Mouse (Mus musculus) right cerebral cortex, postnatal 36 days (tissue): ENCODE results near the gene Rad51d.
"Not testable (repeated sequence)": the region's sequence is repeated elsewhere in the genome, so short reads cannot be mapped to it uniquely, and the experiment has no call there.

Experiments
- DNase-seq, 2 experiments: peaks; one replicate each; pipeline ENCODE4 v3.0.0; 2022; ENCODE audit warnings: low spot score in 2 of 2, mixed read lengths in 1 of 2

Rad51d gene

DNA sequence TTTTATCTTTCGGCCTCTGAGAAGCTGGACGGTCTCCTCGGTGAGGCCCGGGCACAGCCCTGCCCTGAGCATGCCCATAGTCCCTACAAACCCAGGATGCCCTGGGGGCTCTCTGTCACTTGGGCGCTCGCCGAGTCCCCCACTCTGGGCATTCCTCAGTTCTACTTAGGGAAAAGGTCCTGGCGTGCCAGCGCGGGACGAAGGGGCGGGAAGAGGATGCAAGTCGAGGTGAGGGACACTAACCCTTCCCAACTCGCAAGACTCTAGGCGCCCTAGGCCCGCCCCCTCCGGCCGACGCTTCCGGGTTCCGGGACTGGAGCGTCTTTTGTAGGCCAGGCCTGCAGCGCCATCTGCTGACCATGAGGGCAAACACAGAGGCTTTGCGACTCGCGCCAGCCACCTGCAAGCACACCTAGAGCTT lies at the start of gene Rad51d:
Gene Rad51d (minus strand): TSS at position 273 of the 421 bp plus-strand sequence.
- peak; percentile 86 to 87 for DNase-seq

DNA sequence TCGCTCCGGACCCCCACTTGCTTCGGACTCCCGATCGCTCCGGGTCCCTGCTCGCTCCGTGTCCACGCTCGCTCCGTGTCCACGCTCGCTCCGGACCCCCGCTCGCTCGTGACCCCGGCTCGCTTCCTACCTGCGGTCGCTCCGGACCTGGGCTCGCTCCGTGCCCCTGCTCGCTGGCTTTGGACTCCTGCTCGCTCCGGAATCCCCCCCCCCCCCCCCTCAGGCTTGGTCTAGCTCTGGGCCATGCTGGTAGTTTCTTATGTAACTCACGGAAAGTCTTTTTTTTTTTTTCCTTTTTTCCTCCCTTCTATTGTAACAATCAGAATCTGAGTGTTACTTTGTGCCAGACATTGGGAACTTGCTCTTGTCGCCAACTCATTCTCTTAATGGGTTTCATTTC lies 42.8 kb upstream of the Rad51d start:
- DNase-seq = no peak

DNA sequence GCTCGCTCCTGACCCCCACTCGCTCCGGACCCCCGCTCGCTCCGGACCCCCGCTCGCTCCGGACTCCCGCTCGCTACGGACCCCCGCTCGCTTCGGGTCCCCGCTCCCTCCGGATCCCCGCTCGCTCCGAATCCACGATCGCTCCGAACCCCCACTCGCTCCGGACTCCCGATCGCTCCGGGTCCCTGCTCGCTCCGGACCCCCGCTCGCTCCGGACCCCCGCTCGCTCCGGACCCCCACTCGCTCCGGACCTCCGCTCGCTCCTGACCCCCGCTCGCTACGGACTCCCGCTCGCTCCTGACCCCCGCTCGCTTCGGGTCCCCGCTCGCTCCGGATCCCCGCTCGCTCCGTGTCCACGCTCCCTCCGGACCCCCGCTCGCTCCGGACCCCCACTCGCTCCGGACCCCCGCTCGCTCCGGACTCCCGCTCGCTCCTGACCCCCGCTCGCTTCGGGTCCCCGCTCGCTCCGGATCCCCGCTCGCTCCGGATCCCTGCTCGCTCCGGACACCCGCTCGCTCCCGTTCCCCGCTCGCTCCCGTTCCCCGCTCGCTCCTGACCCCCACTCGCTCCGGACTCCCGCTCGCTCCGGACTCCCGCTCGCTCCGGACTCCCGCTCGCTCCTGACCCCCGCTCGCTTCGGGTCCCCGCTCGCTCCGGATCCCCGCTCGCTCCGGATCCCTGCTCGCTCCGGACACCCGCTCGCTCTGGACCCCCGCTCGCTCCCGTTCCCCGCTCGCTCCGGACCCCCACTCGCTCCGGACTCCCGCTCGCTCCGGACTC lies 41.4 kb upstream of the Rad51d start:
- not testable (repeated sequence) for DNase-seq

DNA sequence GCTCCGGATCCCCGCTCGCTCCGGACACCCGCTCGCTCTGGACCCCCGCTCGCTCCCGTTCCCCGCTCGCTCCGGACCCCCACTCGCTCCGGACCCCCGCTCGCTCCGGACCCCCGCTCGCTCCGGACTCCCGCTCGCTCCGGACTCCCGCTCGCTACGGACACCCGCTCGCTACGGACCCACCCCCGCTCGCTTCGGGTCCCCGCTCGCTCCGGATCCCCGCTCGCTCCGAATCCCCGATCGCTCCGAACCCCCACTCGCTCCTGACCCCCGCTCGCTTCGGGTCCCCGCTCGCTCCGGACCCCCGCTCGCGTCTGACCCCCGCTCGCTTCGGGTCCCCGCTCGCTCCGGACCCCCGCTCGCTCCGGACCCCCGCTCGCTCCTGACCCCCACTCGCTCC lies 40.7 kb upstream of the Rad51d start:
- not testable (repeated sequence) for DNase-seq

DNA sequence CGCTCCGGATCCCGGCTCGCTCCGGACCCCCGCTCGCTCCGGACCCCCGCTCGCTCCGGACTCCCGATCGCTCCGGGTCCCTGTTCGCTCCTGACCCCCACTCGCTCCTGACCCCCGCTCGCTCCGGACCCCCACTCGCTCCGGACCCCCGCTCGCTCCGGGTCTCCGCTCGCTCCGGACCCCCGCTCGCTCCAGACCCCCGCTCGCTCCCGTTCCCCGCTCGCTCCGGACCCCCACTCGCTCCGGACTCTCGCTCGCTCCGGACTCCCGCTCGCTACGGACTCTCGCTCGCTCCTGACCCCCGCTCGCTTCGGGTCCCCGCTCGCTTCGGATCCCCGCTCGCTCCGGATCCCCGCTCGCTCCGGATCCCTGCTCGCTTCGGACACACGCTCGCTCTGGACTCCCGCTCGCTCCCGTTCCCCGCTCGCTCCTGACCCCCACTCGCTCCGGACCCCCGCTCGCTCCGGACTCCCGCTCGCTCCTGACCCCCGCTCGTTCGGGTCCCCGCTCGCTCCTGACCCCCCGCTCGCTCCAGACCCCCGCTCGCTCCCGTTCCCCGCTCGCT lies 40.1 kb upstream of the Rad51d start:
- not testable (repeated sequence) for DNase-seq

DNA sequence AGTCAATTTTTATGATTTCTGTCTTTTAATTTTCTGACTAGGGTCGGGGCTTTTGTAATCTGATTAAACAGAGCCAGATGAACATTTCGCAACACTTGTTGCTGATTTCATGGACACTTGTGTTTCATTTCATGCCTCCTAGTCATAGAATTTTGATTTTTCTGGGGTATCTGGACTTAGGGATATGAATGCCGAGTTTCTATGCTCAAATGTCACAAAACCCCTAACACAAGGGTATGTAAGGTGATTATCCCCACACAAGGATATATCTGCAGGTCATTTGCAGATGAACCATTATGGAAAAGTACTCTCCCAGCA lies 39.2 kb upstream of the Rad51d start:
- no peak for DNase-seq

DNA sequence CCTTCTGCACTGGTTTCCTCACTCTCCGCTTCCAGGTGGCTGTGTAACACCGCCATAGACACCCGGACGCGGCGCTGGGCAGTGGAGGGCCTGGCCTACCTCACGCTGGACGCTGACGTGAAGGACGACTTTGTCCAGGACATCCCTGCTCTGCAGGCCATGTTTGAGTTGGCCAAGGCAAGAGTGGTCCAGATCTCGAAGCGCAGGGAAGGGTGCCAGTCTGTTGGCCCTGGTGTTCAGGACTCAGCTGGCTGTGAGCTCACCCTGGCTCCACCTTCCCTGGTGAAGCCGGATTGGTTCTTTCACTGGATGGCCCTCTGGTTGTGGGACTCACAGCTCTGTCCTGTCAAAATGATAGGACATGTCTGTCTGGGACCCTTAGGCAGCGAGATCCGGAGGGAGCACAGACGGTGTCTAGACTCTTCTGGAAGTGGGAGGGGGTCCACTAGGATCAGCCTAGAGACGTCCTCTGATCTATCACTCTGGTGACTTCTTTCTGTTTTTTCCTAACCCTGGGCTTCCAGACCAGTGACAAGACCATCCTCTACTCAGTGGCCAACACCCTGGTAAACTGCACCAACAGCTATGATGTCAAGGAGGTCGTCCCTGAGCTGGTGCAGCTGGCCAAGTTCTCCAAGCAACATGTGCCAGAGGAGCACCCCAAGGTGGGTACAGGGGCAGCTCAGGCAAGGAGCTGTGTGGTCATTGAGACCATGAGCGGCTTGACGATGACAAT lies 38.7 kb upstream of the Rad51d start:
- DNase-seq = no peak

DNA sequence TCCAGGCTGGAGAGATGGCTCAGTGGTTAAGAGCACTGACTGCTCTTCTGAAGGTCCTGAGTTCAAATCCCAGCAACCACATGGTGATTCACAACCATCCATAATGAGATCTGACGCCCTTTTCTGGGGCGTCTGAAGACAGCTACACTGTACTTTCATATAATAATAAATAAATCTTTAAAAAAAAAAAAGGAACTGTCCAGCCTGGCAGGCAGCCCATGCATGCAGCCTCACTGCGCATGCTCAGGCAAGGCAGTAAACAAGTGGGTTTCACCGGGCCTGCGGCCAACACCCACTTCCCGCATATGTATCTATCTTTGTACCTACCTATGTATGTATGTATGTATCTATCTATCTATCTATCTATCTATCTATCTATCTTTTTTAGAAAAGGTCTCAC lies 33.5 kb upstream of the Rad51d start:
- DNase-seq = not testable (repeated sequence)

DNA sequence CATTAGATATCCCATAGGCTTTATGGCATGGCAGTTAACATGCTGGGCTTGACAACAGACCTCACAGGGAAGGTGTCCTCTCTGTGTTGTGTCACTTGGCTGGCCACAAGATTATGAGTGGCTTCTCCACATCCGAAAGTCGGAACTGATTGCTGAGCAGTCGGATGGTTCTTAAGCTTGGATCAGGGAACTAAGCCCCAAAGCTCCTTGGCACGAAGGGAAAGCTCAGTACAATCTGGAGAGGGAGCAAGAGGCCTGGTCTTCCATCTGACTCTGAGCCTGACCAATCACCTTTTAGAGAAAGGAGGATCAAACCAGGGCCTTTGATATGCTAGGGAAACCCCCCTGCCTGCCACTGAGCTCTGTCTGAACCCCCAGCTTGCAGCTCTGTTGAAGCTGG lies 31.3 kb upstream of the Rad51d start:
- no peak for DNase-seq

DNA sequence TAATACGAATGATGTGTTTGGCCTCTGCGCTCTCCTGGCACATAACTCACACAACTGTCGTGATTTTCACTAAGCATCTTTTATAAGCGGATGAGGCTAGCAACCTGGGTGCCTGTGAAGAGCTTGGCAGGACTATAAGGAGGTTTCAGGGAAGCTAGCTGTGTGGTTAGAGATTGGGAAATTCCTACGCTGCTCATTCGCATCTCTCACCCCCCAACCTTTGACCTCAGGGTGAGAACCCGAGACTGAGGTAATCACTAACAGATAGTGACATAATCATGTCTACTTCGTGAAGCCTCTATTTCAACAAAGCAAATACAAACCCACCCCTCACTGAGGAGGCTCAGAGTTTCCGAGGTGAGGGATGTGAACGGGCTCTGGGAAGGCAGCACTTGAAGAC lies 30.4 kb upstream of the Rad51d start:
- DNase-seq = no peak

DNA sequence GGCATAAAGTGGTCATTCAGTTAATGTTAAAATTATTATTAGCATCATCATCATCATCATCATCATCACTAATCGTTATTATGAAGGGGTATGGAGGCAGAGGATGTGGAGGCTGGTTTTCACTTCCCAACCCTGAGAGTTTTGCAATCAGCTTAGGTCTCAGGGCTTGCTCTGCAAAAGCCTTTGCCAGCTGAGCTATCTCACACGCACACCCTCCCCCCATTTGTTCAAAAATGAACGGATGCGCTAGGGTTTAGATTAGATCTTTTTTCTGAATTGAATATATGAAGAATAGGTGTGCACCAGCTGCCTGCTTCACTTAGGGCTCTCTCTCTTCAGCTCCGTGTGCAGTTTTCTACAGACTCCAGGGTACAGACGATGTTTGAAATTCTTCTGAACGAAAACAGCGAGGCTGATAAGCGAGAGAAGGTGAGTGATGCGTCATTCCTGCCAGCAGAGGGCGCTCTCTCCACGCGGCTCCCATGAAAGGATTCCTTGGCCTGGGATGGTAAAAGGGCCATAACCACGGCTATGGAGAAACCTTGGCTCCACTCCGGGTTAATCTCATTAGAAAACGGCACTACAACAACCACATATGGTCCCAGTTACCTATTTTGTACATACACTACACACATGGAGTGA lies 24.4 kb upstream of the Rad51d start:
- peak; percentile 22 to 41 for DNase-seq

DNA sequence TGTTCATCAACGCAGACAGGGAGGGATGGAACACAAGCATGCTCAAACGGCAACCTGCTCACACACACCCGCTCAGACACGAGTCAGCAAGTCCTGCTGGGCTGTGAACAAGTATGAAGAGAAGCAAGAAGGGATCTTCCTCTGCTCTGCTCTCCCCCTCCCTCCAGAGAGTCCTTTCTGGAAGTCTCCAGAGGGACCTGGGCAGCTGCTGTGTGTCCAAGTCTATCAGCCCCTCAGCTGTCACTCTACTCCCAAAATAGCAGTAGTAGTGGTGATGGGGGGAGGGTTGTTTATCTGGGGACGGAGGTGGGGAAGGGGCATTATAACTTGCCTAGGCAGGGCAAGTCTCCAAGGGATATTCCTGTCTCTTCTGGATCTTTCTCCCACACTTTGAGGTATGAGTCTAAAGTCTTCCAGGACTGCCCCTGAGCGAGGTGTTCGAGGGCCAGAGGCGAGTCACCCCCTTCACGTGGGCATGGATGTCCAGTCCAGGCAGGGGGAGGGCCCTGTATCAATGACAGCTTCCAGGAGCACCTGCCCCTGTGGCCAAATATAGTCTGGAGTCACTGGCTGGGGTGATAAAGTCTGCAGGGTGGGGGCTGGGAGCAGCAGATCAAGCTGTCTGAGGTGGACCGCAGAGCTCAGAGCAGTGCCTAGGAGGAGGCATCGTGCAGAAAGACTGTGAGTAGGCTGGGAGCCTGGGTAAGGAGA lies 20.4 kb upstream of the Rad51d start:
- DNase-seq = no peak

DNA sequence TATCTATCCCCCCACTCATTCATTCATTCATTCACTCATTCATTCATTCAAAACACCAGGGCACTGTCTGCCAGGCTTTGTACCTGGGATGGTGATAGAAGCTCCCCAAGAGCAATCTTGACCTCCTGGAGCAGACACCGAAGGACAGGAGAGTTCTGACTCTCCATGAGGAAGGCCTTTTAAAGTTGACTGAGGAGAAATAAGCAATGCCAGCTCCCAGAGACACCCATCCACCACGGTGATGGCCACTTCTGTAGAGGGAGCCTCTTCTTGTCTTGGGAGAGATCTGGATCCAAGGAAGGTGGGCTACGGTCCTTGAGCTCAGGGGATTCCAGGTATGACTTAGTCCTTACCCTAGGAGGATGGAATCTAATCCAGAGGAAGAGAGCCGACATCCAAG lies 19.8 kb upstream of the Rad51d start, which contains the start of gene Unc45b:
Gene Unc45b (plus strand): TSS at position 301 of the 400 bp plus-strand sequence.
- DNase-seq = no peak

DNA sequence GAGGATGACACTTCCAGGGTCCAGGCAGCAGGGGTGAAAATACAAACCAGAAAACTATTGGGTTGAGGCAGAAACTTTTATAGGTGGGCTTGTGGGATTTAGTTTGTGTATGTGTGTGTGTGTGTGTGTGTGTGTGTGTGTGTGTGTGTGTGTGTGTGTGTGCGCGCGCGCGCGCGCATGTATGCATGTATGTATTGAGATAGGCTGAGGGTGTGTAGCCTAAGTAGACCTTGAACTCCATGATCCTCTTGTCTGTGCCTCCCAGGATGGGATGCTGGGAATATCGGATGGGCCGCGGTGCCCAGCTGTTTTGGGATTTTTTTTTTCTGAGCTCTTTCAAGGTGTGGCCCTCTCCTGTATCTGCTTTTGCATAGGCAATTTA lies 18.2 kb upstream of the Rad51d start:
- DNase-seq = no peak

DNA sequence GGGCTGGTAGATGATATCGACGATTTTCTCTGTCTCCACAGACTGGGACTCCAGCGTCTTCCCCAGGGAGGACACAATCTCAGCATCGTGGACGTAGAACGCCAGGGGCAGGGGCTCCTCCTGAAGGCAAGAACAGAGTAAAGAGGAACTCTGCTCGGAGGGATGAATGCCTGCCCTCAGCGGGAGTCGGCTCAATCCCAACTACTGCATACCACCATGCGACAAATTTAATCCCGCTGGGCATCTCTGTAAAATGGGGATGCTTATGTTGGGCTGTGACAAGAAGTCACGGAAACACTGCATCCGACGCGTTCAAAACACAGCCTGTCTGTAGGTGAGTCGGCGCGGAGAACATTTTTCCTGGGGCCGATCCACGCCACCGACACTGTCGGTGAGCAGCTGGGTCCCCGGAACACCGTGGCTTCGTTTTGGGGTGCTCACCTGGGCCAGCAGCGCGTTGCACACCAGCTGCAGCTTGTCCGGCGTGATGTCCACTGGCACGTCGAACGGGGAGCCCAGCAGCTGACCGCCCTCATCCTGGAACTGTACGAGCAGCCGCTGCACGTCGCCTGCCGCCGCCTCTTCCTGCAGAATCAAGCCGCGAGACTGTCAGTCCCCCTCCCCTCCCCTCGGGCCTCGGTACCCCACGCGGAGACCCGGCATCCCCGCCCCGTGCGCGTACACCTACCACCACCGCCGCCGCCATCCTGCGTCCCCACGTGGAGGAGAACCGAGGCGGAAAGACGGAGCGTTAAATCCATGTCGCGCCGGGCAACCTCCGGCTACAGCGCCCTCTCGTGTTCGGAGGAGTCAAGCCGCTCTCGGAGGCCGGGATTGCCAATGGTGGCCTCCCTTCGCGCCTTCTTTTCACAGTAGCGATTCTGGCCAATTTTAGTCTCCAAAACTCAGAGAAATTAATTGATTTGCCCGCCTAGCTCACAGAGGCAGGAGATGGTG lies 17.5 kb upstream of the Rad51d start, which contains the start of gene Nle1:
Gene Nle1 (minus strand): TSS at position 761 of the 957 bp plus-strand sequence.
- peak; percentile 84 to 89 for DNase-seq

DNA sequence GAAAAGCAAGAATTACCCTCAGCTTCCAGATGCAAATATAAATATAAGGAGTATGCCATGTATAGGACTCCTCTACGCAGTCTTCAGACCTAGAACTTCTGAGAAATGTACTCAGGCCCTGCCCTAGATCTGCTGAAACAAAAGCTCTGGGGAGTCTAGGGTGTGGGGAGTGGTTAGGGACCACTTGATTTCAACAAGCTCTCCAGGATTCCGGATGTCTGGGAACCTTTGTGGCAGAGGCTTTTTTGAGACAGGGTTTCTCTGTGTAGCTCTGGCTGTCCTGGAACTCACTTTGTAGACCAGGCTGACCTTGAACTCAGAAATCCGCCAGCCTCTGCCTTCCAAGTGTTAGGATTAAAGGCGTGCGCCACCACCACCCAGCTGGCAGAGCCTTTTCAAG lies 15.4 kb upstream of the Rad51d start:
- DNase-seq = no peak

DNA sequence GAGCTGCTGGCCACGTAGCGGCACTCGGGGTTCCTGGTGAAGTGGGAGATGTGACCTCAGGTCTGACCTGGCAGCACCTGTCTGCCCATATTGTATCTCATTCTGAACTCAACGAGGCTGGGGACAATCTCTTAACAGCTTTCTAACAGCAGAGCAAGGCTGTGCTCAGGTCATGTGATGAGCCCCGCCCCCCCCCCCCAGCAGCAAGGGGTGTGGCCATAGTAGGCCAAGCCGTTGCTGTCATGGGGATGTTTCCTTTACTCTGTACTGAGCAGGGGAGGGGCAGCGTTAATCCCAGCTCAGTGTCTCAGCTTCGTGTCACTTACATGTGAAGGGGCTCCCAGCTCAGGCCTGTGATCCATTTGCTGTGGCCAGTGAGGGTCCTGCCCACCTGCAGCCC lies 14.5 kb upstream of the Rad51d start:
- no peak for DNase-seq

DNA sequence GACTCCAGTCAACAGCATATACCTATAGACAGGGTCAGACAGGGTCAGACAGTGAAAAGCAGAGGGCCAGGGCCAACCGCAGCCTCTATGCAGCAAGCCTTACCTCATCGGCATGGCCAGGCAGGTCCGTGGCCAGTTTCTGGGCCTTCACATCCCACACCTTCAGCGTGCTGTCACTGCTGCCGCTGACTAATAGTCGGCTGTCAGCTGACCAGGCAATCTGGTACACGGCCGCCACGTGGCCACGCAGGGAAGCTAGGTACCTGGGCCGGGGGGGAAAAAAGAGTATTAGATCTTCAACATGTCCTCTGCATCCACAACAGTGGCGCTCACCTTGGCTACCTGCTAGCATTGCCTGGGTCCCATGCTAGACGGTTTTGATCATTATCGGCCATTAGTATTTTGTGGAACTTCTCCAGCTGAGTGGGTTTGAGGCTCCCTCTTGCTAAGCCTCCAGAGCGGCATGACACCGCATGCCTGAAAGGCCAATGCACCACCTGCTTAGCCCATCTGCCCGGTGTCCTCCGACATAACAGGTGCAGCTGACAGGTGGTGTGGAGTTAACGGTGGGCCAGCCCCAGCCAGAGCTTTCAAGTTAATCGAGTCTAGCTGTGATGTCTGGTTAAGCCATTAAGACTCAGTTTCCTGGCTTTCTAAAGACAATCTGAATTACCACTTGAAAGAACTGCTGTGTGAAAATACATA lies 11.3 kb upstream of the Rad51d start:
- no peak for DNase-seq

DNA sequence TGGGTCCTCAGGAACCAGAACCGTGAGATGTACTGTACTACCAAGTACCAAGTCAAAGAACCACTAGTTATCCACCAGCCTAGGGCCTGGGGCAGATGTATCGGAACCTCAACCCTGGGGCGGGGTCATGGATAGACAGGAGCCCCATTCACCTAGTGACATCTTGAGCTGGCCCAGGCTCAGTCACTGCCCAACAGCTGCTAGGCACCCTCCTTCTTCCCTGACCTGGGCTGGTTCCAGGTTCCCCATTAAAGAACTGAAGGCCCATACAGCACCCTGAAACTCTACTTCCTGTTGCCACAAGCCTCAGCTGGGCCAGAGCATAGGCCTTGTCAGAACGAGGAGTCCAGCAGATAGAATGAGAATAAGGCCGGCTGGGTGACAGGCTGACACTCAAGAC lies 9.3 kb upstream of the Rad51d start:
- no peak for DNase-seq

DNA sequence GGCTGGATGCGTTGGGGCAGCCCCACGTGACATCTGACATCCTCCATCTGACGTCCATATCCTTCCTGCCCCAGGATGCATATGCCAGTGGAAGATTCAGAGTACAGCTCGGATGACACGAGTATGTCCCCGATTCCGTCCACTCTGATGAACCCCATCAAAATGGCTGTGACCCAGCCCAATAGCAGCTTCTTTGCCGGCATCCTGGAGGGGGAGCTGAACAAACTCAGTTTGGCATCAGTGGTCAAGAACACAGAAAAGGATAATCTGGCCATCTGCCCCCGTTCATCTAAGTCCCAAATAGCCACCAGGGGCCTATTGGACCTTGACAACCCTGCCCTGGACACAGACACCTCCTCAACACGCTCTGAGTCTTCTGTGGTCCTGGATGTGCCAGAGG lies 7.1 kb upstream of the Rad51d start:
- DNase-seq = no peak
